Mouse (Mus musculus): ENCODE data around the gene Slc6a9. TPM values are rescaled to one million over a fixed set of nuclear protein-coding genes. Genes with fewer than 3 reads are reported as not detected.

Slc6a9 gene
- 30.6 and 35.0 TPM in 2 replicates for total RNA-seq (2014; rRNA removed)
- 18.7 and 33.7 TPM in 2 replicates for polyA plus RNA-seq (2015; fragmentation: Nextera tagmentation; extraction: Ambion mirVana)

- no peak for DNase-seq
- TF ChIP-seq CTCF (IDR thresholded peaks at IDR 0.05; ENCODE audit: low read depth): no peak
- Histone ChIP-seq H3K4me2 (ENCODE audit: low read depth) (peak within 1 kb of the TSS; percentile 91), H3K27me3 (ENCODE audit: insufficient read depth, low read length) (no peaks in the 10 kb centered on the region), H3K9ac (peak within 1 kb of the TSS; percentile 91), H3K36me3 (ENCODE audit: insufficient read depth) (no peaks in the 10 kb centered on the region), H3K4me1 (ENCODE audit: insufficient read depth) (no peaks in the 10 kb centered on the region), H3K4me3 (ENCODE audit: low read depth, low read length) (peak within 1 kb of the TSS; percentile 76), H3K27ac (ENCODE audit: low read depth, low read length) (peak within 1 kb of the TSS; percentile 93), H3K9me3 (ENCODE audit: low read length) (no peaks in the 10 kb centered on the region)
- ATAC-seq: no peak
- 23% methylated on average over 3 of the region's 3 CpGs for WGBS
Observed at GRCm38 (mm10) chr4:117834457-117834844, at the start of gene Slc6a9. Gene Slc6a9 (plus strand): TSS chr4:117834506.

- no peak for TF ChIP-seq CTCF (IDR thresholded peaks at IDR 0.05; ENCODE audit: low read depth)
- Histone ChIP-seq H3K36me3 (ENCODE audit: insufficient read depth) (no peaks in the 10 kb centered on the region), H3K4me2 (ENCODE audit: low read depth) (no peak overlapping the region), H3K27me3 (ENCODE audit: insufficient read depth, low read length) (no peaks in the 10 kb centered on the region), H3K27ac (ENCODE audit: low read depth, low read length) (no peak overlapping the region), H3K9me3 (ENCODE audit: low read length) (no peaks in the 10 kb centered on the region), H3K9ac (no peak overlapping the region), H3K4me1 (ENCODE audit: insufficient read depth) (no peaks in the 10 kb centered on the region), H3K4me3 (ENCODE audit: low read depth, low read length) (no peak overlapping the region)
- ATAC-seq (peak; percentile 55; the same call in 1 of the 2 replicates), DNase-seq (peak; percentile 24)
- WGBS: 43% methylated on average over 8 of the region's 8 CpGs
Observed at GRCm38 (mm10) chr4:117786963-117787362, 47.3 kb upstream of the Slc6a9 start.

- 73% methylated on average over 10 of the region's 10 CpGs for WGBS
- no peaks in the 10 kb centered on the region for H3K9me3 ChIP-seq (ENCODE audit: low read length)
- DNase-seq: no peak
- H3K4me3 ChIP-seq (ENCODE audit: low read depth, low read length): no peak overlapping the region
- TF ChIP-seq CTCF (IDR thresholded peaks at IDR 0.05; ENCODE audit: low read depth): no peak
- no peak overlapping the region for H3K27ac ChIP-seq (ENCODE audit: low read depth, low read length)
- no peak overlapping the region for H3K9ac ChIP-seq
- H3K27me3 ChIP-seq (ENCODE audit: insufficient read depth, low read length): no peaks in the 10 kb centered on the region
- H3K4me2 ChIP-seq (ENCODE audit: low read depth): no peak overlapping the region
- H3K4me1 ChIP-seq (ENCODE audit: insufficient read depth): no peaks in the 10 kb centered on the region
- no peaks in the 10 kb centered on the region for H3K36me3 ChIP-seq (ENCODE audit: insufficient read depth)
- ATAC-seq: no peak
Observed at GRCm38 (mm10) chr4:117788308-117788707, 46.0 kb upstream of the Slc6a9 start.

GRCm38 (mm10) chr4:117799904-117800303, 34.4 kb upstream of the Slc6a9 start:
- no peak overlapping the region for H3K4me3 ChIP-seq (ENCODE audit: low read depth, low read length)
- no peaks in the 10 kb centered on the region for H3K4me1 ChIP-seq (ENCODE audit: insufficient read depth)
- DNase-seq: no peak
- no peak overlapping the region for H3K4me2 ChIP-seq (ENCODE audit: low read depth)
- no peak for ATAC-seq
- H3K27ac ChIP-seq (ENCODE audit: low read depth, low read length): no peak overlapping the region
- H3K36me3 ChIP-seq (ENCODE audit: insufficient read depth): no peaks in the 10 kb centered on the region
- no peaks in the 10 kb centered on the region for H3K9me3 ChIP-seq (ENCODE audit: low read length)
- TF ChIP-seq CTCF (IDR thresholded peaks at IDR 0.05; ENCODE audit: low read depth): 0 out of 2 replicates have a peak, but pooled peaks have one; percentile 7
- H3K27me3 ChIP-seq (ENCODE audit: insufficient read depth, low read length): no peaks in the 10 kb centered on the region
- WGBS: 83% methylated on average over 6 of the region's 6 CpGs
- no peak overlapping the region for H3K9ac ChIP-seq

GRCm38 (mm10) chr4:117806992-117807391, 27.3 kb upstream of the Slc6a9 start:
- no peak for TF ChIP-seq CTCF (IDR thresholded peaks at IDR 0.05; ENCODE audit: low read depth)
- Histone ChIP-seq H3K4me1 (ENCODE audit: insufficient read depth) (no peaks in the 10 kb centered on the region), H3K4me3 (ENCODE audit: low read depth, low read length) (no peak overlapping the region), H3K27me3 (ENCODE audit: insufficient read depth, low read length) (no peaks in the 10 kb centered on the region), H3K4me2 (ENCODE audit: low read depth) (no peak overlapping the region), H3K9me3 (ENCODE audit: low read length) (no peaks in the 10 kb centered on the region), H3K9ac (no peak overlapping the region), H3K36me3 (ENCODE audit: insufficient read depth) (no peaks in the 10 kb centered on the region), H3K27ac (ENCODE audit: low read depth, low read length) (no peak overlapping the region)
- ATAC-seq (no peak), DNase-seq (no peak)
- 79% methylated on average over 5 of the region's 5 CpGs for WGBS

GRCm38 (mm10) chr4:117810933-117811332, 23.4 kb upstream of the Slc6a9 start:
- no peak overlapping the region for H3K4me3 ChIP-seq (ENCODE audit: low read depth, low read length)
- H3K27me3 ChIP-seq (ENCODE audit: insufficient read depth, low read length): no peaks in the 10 kb centered on the region
- WGBS: 70% methylated on average over 2 of the region's 2 CpGs
- peak; percentile 57 for TF ChIP-seq CTCF (IDR thresholded peaks at IDR 0.05; ENCODE audit: low read depth)
- H3K4me2 ChIP-seq (ENCODE audit: low read depth): no peak overlapping the region
- no peak overlapping the region for H3K9ac ChIP-seq
- ATAC-seq (no peak), DNase-seq (peak; percentile 47)
- H3K27ac ChIP-seq (ENCODE audit: low read depth, low read length): no peak overlapping the region
- H3K4me1 ChIP-seq (ENCODE audit: insufficient read depth): no peaks in the 10 kb centered on the region
- H3K9me3 ChIP-seq (ENCODE audit: low read length): no peaks in the 10 kb centered on the region
- no peaks in the 10 kb centered on the region for H3K36me3 ChIP-seq (ENCODE audit: insufficient read depth)

- H3K27ac ChIP-seq (ENCODE audit: low read depth, low read length): no peak overlapping the region
- H3K4me1 ChIP-seq (ENCODE audit: insufficient read depth): no peaks in the 10 kb centered on the region
- no peaks in the 10 kb centered on the region for H3K9me3 ChIP-seq (ENCODE audit: low read length)
- H3K9ac ChIP-seq: no peak overlapping the region
- ATAC-seq: no peak
- H3K36me3 ChIP-seq (ENCODE audit: insufficient read depth): no peaks in the 10 kb centered on the region
- TF ChIP-seq CTCF (IDR thresholded peaks at IDR 0.05; ENCODE audit: low read depth): no peak
- no peaks in the 10 kb centered on the region for H3K27me3 ChIP-seq (ENCODE audit: insufficient read depth, low read length)
- WGBS: 65% methylated on average over 9 of the region's 9 CpGs
- H3K4me2 ChIP-seq (ENCODE audit: low read depth): no peak overlapping the region
- DNase-seq: peak; percentile 12
- H3K4me3 ChIP-seq (ENCODE audit: low read depth, low read length): no peak overlapping the region
Observed at GRCm38 (mm10) chr4:117813591-117814192, 20.6 kb upstream of the Slc6a9 start.
